Mouse (Mus musculus): ENCODE results near the gene Sema5b. TPM values are rescaled to one million over a fixed set of nuclear protein-coding genes. Genes with fewer than 3 reads are reported as not detected.

Gene Sema5b
- total RNA-seq (2023), result not detected

GRCm38 (mm10) chr16:35541117-35541641 lies at the start of gene Sema5b:
TSS of gene Sema5b (plus strand) at chr16:35541145.

Other genes with a start within 250 kb of the Sema5b start
- 15.2 TPM for gene Sec22a, start 177.2 kb upstream of the Sema5b start, total RNA-seq (2023)
- gene Pdia5, start 50.3 kb upstream of the Sema5b start, total RNA-seq (2023), result 0.53 TPM
- gene Dirc2, start 228.2 kb downstream of the Sema5b start, total RNA-seq (2023), result 54.7 TPM
- 22.6 TPM for gene Hspbap1, start 229.2 kb downstream of the Sema5b start, total RNA-seq (2023)

All from CD4-positive naive resting alpha-beta T cell, adult 76 days (primary cell).